Mouse (Mus musculus) B cell, adult 2 months (primary cell): ENCODE measurements at regions not wholly inside any gene's neighbourhood (a gene's known extent, or its start where the extent isn't known, plus 50 kb on each side); places are given as distances from the start of the nearest gene placed in this dataset.
"Not testable (repeated sequence)": the region's sequence is repeated elsewhere in the genome, so short reads cannot be mapped to it uniquely, and the experiment has no call there.

Experiments
- DNase-seq, 2 experiments: peaks; one replicate each; pipeline ENCODE4 v3.0.0; 2022

GRCm38 (mm10) chr5:17208554-17209283, 164.3 kb upstream of the Speer4f2 start:
- DNase-seq: no peak

GRCm38 (mm10) chr5:17210723-17211245, 162.2 kb upstream of the Speer4f2 start:
- DNase-seq: no peak

- not testable (repeated sequence) for DNase-seq
These were observed 149.4 kb upstream of the Speer4f2 start for GRCm38 (mm10) chr5:17223542-17223941.

- no peak for DNase-seq
These were observed 125.0 kb upstream of the Speer4f2 start for GRCm38 (mm10) chr5:17247732-17248606.

- DNase-seq: no peak
These were observed 112.2 kb upstream of the Speer4f2 start for GRCm38 (mm10) chr5:17260541-17261325.

- DNase-seq: no peak
These were observed 110.9 kb upstream of the Speer4f2 start for GRCm38 (mm10) chr5:17262126-17262525.

- DNase-seq: no peak
These were observed 101.8 kb upstream of the Speer4f2 start for GRCm38 (mm10) chr5:17271153-17271552.

GRCm38 (mm10) chr5:17271722-17272479, 101.1 kb upstream of the Speer4f2 start:
- DNase-seq: no peak

GRCm38 (mm10) chr5:17275346-17275745, 97.6 kb upstream of the Speer4f2 start:
- no peak for DNase-seq

- DNase-seq: no peak
These were observed 96.0 kb upstream of the Speer4f2 start for GRCm38 (mm10) chr5:17276782-17277578.

GRCm38 (mm10) chr5:17280203-17280602, 92.8 kb upstream of the Speer4f2 start:
- no peak for DNase-seq

GRCm38 (mm10) chr5:17280951-17281350, 92.0 kb upstream of the Speer4f2 start:
- DNase-seq: no peak

- DNase-seq: no peak
These were observed 84.0 kb upstream of the Speer4f2 start for GRCm38 (mm10) chr5:17289028-17289427.

- no peak for DNase-seq
These were observed 80.4 kb upstream of the Speer4f2 start for GRCm38 (mm10) chr5:17292559-17292958.

GRCm38 (mm10) chr5:17296571-17297035, 76.4 kb upstream of the Speer4f2 start:
- no peak for DNase-seq

- DNase-seq: no peak
These were observed 73.1 kb upstream of the Speer4f2 start for GRCm38 (mm10) chr5:17299846-17300245.

GRCm38 (mm10) chr5:17321501-17321900, 51.5 kb upstream of the Speer4f2 start:
- DNase-seq: no peak
